Mouse (Mus musculus): ENCODE measurements around the gene Myh3. TPM values are rescaled to one million over a fixed set of nuclear protein-coding genes. Genes with fewer than 3 reads are reported as not detected.
"Not testable (repeated sequence)": the region's sequence is repeated elsewhere in the genome, so short reads cannot be mapped to it uniquely, and the experiment has no call there.

Gene Myh3
- polyA plus RNA-seq, 1 experiment from 2014 or later, result 0.12 TPM

DNA sequence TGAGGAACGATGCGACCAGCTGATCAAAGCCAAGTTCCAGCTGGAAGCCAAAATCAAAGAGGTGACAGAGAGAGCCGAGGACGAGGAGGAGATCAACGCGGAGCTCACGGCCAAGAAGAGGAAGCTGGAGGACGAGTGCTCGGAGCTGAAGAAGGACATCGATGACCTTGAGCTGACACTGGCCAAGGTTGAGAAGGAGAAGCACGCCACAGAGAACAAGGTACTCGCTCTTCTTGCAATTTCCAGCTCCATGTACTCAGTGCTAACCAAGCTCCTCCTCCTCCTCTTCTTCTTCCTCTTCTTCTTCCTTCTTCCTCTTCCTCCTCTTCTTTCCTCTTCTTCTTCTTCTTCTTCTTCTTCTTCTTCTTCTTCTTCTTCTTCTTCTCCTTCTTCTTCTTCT, 14.3 kb downstream of the Myh3 start:
- not testable (repeated sequence) for H3K4me3 ChIP-seq (replicated peaks; ENCODE audit: low read depth, low read length); ATAC-seq (ENCODE audit: low FRiP score, low TSS enrichment); H3K9ac ChIP-seq (replicated peaks; ENCODE audit: low read length); H3K27me3 ChIP-seq (ENCODE audit: control insufficient read depth, insufficient read depth, low read length); H3K4me1 ChIP-seq (ENCODE audit: control insufficient read depth, insufficient read depth, low read length); H3K36me3 ChIP-seq (ENCODE audit: control insufficient read depth, insufficient read depth, low read length); H3K27ac ChIP-seq (replicated peaks; ENCODE audit: low read depth, low read length); H3K9me3 ChIP-seq (ENCODE audit: control insufficient read depth, low read length); H3K4me2 ChIP-seq (ENCODE audit: low read length); DNase-seq
- 94% methylated on average over 12 of the region's 12 CpGs for WGBS

GRCm38 (mm10) chr11:67093201-67093600, 15.1 kb downstream of the Myh3 start:
- H3K4me2 ChIP-seq (ENCODE audit: low read length), result no peak overlapping the region
- 84% methylated on average over 9 of the region's 9 CpGs for WGBS
- ATAC-seq (ENCODE audit: low FRiP score, low TSS enrichment), result no peak

GRCm38 (mm10) chr11:67093652-67094051, 15.6 kb downstream of the Myh3 start:
- Histone ChIP-seq H3K9me3 (ENCODE audit: control insufficient read depth, low read length) (no peaks in the 10 kb centered on the region), H3K4me3 (replicated peaks; ENCODE audit: low read depth, low read length) (no peak overlapping the region), H3K27ac (replicated peaks; ENCODE audit: low read depth, low read length) (no peak overlapping the region), H3K9ac (replicated peaks; ENCODE audit: low read length) (no peak overlapping the region), H3K4me2 (ENCODE audit: low read length) (no peak overlapping the region), H3K27me3 (ENCODE audit: control insufficient read depth, insufficient read depth, low read length) (no peaks in the 10 kb centered on the region), H3K4me1 (ENCODE audit: control insufficient read depth, insufficient read depth, low read length) (no peaks in the 10 kb centered on the region), H3K36me3 (ENCODE audit: control insufficient read depth, insufficient read depth, low read length) (no peaks in the 10 kb centered on the region)
- no peak for DNase-seq
- ATAC-seq (ENCODE audit: low FRiP score, low TSS enrichment), result no peak
- WGBS, result 98% methylated on average over 5 of the region's 5 CpGs

More at GRCm38 (mm10) chr11:67093201-67093600, 15.1 kb downstream of the Myh3 start:
- H3K36me3 ChIP-seq (ENCODE audit: control insufficient read depth, insufficient read depth, low read length), result no peaks in the 10 kb centered on the region
- DNase-seq, result no peak
- no peak overlapping the region for H3K9ac ChIP-seq (replicated peaks; ENCODE audit: low read length)
- no peak overlapping the region for H3K4me3 ChIP-seq (replicated peaks; ENCODE audit: low read depth, low read length)
- H3K4me1 ChIP-seq (ENCODE audit: control insufficient read depth, insufficient read depth, low read length), result no peaks in the 10 kb centered on the region
- H3K27me3 ChIP-seq (ENCODE audit: control insufficient read depth, insufficient read depth, low read length), result no peaks in the 10 kb centered on the region
- no peaks in the 10 kb centered on the region for H3K9me3 ChIP-seq (ENCODE audit: control insufficient read depth, low read length)
- no peak overlapping the region for H3K27ac ChIP-seq (replicated peaks; ENCODE audit: low read depth, low read length)

DNA sequence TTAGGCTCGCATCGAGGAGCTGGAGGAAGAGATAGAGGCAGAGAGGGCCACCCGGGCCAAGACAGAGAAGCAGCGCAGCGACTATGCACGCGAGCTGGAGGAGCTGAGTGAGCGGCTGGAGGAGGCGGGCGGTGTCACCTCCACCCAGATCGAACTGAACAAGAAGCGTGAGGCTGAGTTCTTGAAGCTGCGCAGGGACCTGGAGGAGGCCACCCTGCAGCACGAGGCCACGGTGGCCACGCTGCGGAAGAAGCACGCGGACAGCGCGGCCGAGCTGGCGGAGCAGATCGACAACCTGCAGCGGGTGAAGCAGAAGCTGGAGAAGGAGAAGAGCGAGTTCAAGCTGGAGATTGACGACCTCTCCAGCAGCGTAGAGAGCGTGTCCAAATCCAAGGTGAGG, 16.4 kb downstream of the Myh3 start:
- Histone ChIP-seq H3K4me2 (ENCODE audit: low read length) (no peak overlapping the region), H3K36me3 (ENCODE audit: control insufficient read depth, insufficient read depth, low read length) (no peaks in the 10 kb centered on the region), H3K9ac (replicated peaks; ENCODE audit: low read length) (no peak overlapping the region), H3K27ac (replicated peaks; ENCODE audit: low read depth, low read length) (no peak overlapping the region), H3K9me3 (ENCODE audit: control insufficient read depth, low read length) (no peaks in the 10 kb centered on the region), H3K4me3 (replicated peaks; ENCODE audit: low read depth, low read length) (no peak overlapping the region), H3K27me3 (ENCODE audit: control insufficient read depth, insufficient read depth, low read length) (no peaks in the 10 kb centered on the region), H3K4me1 (ENCODE audit: control insufficient read depth, insufficient read depth, low read length) (no peaks in the 10 kb centered on the region)
- WGBS, result 80% methylated on average over 29 of the region's 29 CpGs
- no peak for ATAC-seq (ENCODE audit: low FRiP score, low TSS enrichment)
- no peak for DNase-seq

- H3K36me3 ChIP-seq (ENCODE audit: control insufficient read depth, insufficient read depth, low read length), result no peaks in the 10 kb centered on the region
- WGBS, result 92% methylated on average over 10 of the region's 10 CpGs
- H3K4me2 ChIP-seq (ENCODE audit: low read length), result no peak overlapping the region
- no peak overlapping the region for H3K4me3 ChIP-seq (replicated peaks; ENCODE audit: low read depth, low read length)
- ATAC-seq (ENCODE audit: low FRiP score, low TSS enrichment) (no peak), DNase-seq (no peak)
- H3K4me1 ChIP-seq (ENCODE audit: control insufficient read depth, insufficient read depth, low read length), result no peaks in the 10 kb centered on the region
- H3K27me3 ChIP-seq (ENCODE audit: control insufficient read depth, insufficient read depth, low read length), result no peaks in the 10 kb centered on the region
- H3K9ac ChIP-seq (replicated peaks; ENCODE audit: low read length), result no peak overlapping the region
- no peaks in the 10 kb centered on the region for H3K9me3 ChIP-seq (ENCODE audit: control insufficient read depth, low read length)
- no peak overlapping the region for H3K27ac ChIP-seq (replicated peaks; ENCODE audit: low read depth, low read length)
These were observed 19.6 kb downstream of the Myh3 start for GRCm38 (mm10) chr11:67097709-67098108.

- DNase-seq (no peak), ATAC-seq (ENCODE audit: low FRiP score, low TSS enrichment) (no peak)
- Histone ChIP-seq H3K4me1 (ENCODE audit: control insufficient read depth, insufficient read depth, low read length) (no peaks in the 10 kb centered on the region), H3K4me3 (replicated peaks; ENCODE audit: low read depth, low read length) (no peak overlapping the region), H3K27ac (replicated peaks; ENCODE audit: low read depth, low read length) (no peak overlapping the region), H3K36me3 (ENCODE audit: control insufficient read depth, insufficient read depth, low read length) (no peaks in the 10 kb centered on the region), H3K9ac (replicated peaks; ENCODE audit: low read length) (no peak overlapping the region), H3K4me2 (ENCODE audit: low read length) (no peak overlapping the region), H3K27me3 (ENCODE audit: control insufficient read depth, insufficient read depth, low read length) (no peaks in the 10 kb centered on the region), H3K9me3 (ENCODE audit: control insufficient read depth, low read length) (no peaks in the 10 kb centered on the region)
- WGBS, result 85% methylated on average over 11 of the region's 11 CpGs
These were observed 20.3 kb downstream of the Myh3 start for GRCm38 (mm10) chr11:67098427-67098826.

DNA sequence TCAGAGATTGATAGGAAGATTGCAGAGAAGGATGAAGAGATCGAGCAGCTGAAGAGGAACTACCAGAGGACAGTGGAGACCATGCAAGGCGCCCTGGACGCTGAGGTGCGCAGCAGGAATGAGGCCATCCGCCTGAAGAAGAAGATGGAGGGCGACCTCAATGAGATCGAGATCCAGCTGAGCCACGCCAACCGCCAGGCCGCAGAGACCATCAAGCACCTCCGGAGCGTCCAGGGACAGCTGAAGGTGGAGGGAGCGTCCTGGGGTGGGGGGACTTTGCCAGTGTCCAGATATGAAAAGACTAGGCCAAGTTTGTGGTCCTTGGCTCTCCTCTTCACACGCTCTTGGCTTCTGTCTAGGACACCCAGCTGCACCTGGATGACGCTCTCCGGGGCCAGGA, 21.1 kb downstream of the Myh3 start:
- no peak overlapping the region for H3K9ac ChIP-seq (replicated peaks; ENCODE audit: low read length)
- H3K27me3 ChIP-seq (ENCODE audit: control insufficient read depth, insufficient read depth, low read length), result no peaks in the 10 kb centered on the region
- H3K9me3 ChIP-seq (ENCODE audit: control insufficient read depth, low read length), result no peaks in the 10 kb centered on the region
- DNase-seq, result no peak
- H3K4me2 ChIP-seq (ENCODE audit: low read length), result no peak overlapping the region
- no peaks in the 10 kb centered on the region for H3K4me1 ChIP-seq (ENCODE audit: control insufficient read depth, insufficient read depth, low read length)
- H3K27ac ChIP-seq (replicated peaks; ENCODE audit: low read depth, low read length), result no peak overlapping the region
- ATAC-seq (ENCODE audit: low FRiP score, low TSS enrichment), result no peak
- H3K36me3 ChIP-seq (ENCODE audit: control insufficient read depth, insufficient read depth, low read length), result no peaks in the 10 kb centered on the region
- 94% methylated on average over 16 of the region's 16 CpGs for WGBS
- no peak overlapping the region for H3K4me3 ChIP-seq (replicated peaks; ENCODE audit: low read depth, low read length)

DNA sequence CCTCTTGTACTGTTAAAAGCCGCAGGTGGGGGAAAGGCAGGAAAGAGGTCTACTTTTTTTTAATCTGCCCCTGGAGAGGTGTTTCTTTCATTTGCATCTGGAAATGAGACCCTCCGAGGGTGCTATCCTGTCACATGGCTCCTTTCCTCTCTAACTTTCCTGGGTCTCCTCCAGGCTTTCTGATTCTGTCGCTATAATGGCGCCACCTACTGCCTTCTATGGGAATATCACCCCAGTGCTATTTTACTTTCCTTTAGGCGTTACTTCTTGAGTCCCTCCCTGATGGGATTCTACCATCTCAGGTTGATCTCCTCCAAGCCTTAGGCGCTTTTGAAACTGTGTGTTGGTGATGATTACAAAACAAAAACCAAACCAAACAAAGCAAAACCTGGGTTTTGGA, 22.1 kb downstream of the Myh3 start:
- DNase-seq, result peak; percentile 51
- no peak for ATAC-seq (ENCODE audit: low FRiP score, low TSS enrichment)
- no peak overlapping the region for H3K4me3 ChIP-seq (replicated peaks; ENCODE audit: low read depth, low read length)
- WGBS, result 42% methylated on average over 6 of the region's 6 CpGs
- H3K4me2 ChIP-seq (ENCODE audit: low read length), result no peak overlapping the region
- no peak overlapping the region for H3K27ac ChIP-seq (replicated peaks; ENCODE audit: low read depth, low read length)
- H3K36me3 ChIP-seq (ENCODE audit: control insufficient read depth, insufficient read depth, low read length), result no peaks in the 10 kb centered on the region
- no peaks in the 10 kb centered on the region for H3K27me3 ChIP-seq (ENCODE audit: control insufficient read depth, insufficient read depth, low read length)
- H3K4me1 ChIP-seq (ENCODE audit: control insufficient read depth, insufficient read depth, low read length), result no peaks in the 10 kb centered on the region
- no peak overlapping the region for H3K9ac ChIP-seq (replicated peaks; ENCODE audit: low read length)
- no peaks in the 10 kb centered on the region for H3K9me3 ChIP-seq (ENCODE audit: control insufficient read depth, low read length)

DNA sequence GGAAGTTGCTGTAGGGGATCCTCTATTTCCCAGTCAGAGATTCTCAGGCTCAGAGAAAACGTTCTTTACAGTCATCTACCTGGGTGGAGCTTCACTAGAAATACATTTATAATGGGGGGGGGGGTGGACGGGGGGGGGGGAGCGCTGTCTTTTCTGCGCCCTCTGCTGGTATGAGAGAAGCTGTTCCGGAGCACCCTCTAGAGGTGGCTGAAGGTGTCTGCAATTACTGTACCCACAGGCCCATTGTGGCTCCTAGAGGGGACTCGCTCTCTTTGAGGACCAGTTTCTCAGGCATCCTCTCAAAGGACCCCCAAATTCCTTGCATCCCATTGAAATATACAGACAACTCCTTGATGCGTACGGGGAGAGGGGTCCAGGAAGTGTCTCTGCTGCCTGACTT, 23.6 kb downstream of the Myh3 start:
- no peaks in the 10 kb centered on the region for H3K36me3 ChIP-seq (ENCODE audit: control insufficient read depth, insufficient read depth, low read length)
- no peaks in the 10 kb centered on the region for H3K27me3 ChIP-seq (ENCODE audit: control insufficient read depth, insufficient read depth, low read length)
- DNase-seq (peak; percentile 61), ATAC-seq (ENCODE audit: low FRiP score, low TSS enrichment) (no peak)
- no peaks in the 10 kb centered on the region for H3K4me1 ChIP-seq (ENCODE audit: control insufficient read depth, insufficient read depth, low read length)
- H3K4me3 ChIP-seq (replicated peaks; ENCODE audit: low read depth, low read length), result no peak overlapping the region
- H3K9me3 ChIP-seq (ENCODE audit: control insufficient read depth, low read length), result no peaks in the 10 kb centered on the region
- no peak overlapping the region for H3K4me2 ChIP-seq (ENCODE audit: low read length)
- no peak overlapping the region for H3K27ac ChIP-seq (replicated peaks; ENCODE audit: low read depth, low read length)
- 27% methylated on average over 8 of the region's 8 CpGs for WGBS
- H3K9ac ChIP-seq (replicated peaks; ENCODE audit: low read length), result no peak overlapping the region

All from midbrain, embryonic 14.5 days (tissue).